In the genomic region with DNA sequence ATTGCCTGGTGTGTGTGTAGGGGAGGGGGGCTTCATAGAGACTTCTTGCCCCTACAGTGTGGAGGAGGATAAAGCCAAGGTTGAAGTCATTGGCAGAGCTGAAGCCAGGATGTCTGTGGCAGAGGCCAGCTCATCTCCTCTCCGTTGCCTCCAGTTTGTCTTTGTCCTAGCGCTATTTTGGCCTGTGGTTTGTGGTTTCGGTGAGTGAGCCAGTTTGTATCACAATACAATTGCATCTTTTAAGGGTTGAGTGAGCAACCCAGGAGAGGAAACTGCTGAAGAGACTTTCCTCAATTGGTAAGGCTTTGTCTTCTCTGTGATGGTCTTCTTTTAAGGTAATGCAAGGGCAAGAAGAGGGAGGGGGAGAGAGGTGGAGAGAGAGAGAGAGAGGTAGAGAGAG, we compare ENCODE assay signal across 10 mouse cellular contexts.
DNase-seq lines count a peak whose midpoint lies in the region; ATAC-seq and TF ChIP-seq lines count a peak whose summit lies in the region.
"Had no signal": no experiment of that assay in that cellular context is flagged by ENCODE, and none has a peak within 500 bp of the region (broad histone marks: within the 10 kb centered on the region; RNA-seq: fewer than 3 reads in every experiment).

No protein-coding gene starts in this region.

- H3K4me3 ChIP-seq in midbrain, embryonic 12.5 days = no peak overlapping the region
- H3K4me3 ChIP-seq in midbrain, embryonic 16.5 days (ENCODE audit: low read depth, low read length) = no peak overlapping the region
- no peak overlapping the region for H3K4me3 ChIP-seq in hindbrain, embryonic 13.5 days

- H3K36me3 ChIP-seq in midbrain, embryonic 12.5 days = peaks cover 13% of the 10 kb centered on the region; the same call in 1 of the 2 replicates
- peaks cover 2% of the 10 kb centered on the region for H3K36me3 ChIP-seq in midbrain, embryonic 16.5 days (ENCODE audit: control insufficient read depth, insufficient read depth, low read length)
- H3K36me3 ChIP-seq in hindbrain, embryonic 13.5 days = peaks cover 17% of the 10 kb centered on the region

- WGBS in midbrain, embryonic 12.5 days = 93% methylated on average over 3 of the region's 3 CpGs
- 55% methylated on average over 3 of the region's 3 CpGs for WGBS in midbrain, embryonic 16.5 days
- 33% methylated on average over 3 of the region's 3 CpGs for WGBS in hindbrain, embryonic 13.5 days

- peak; percentile 80 for DNase-seq in Patski (ENCODE audit: low read depth, low spot score)
- no peak for DNase-seq in yolk sac, embryonic 10.5 days (ENCODE audit: low spot score)
- no peak for DNase-seq in heart, adult 18-20 months
- DNase-seq: cerebellum, adult 9-10 months; heart, postnatal 10 days had no signal

- H3K9me3 ChIP-seq in midbrain, embryonic 12.5 days = no peaks in the 10 kb centered on the region
- H3K9me3 ChIP-seq in midbrain, embryonic 16.5 days (replicated peaks; ENCODE audit: control insufficient read depth, low read length, poor library complexity, severe bottlenecking) = no peaks in the 10 kb centered on the region
- no peaks in the 10 kb centered on the region for H3K9me3 ChIP-seq in hindbrain, embryonic 13.5 days

- in situ Hi-C loops in Patski (cut with MboI; ENCODE audit: low pct_unique_long_range_greater_than_20kb) = no loop called here

- H3K27me3 ChIP-seq in midbrain, embryonic 12.5 days = no peaks in the 10 kb centered on the region
- H3K27me3 ChIP-seq in midbrain, embryonic 16.5 days (ENCODE audit: control insufficient read depth, insufficient read depth, low read depth, low read length) = no peaks in the 10 kb centered on the region
- H3K27me3 ChIP-seq in Patski = no peaks in the 10 kb centered on the region
- no peaks in the 10 kb centered on the region for H3K27me3 ChIP-seq in hindbrain, embryonic 13.5 days

- CTCF ChIA-PET in Patski (lab: Charles Lee) = interaction anchor here (1.2 to 2.5 kb wide), 2 partner anchors 37 to 70 kb away, joined by 5 to 7 read pairs; no protein-coding TSS in a partner anchor

- ATAC-seq in midbrain, embryonic 12.5 days (ENCODE audit: low FRiP score, low read depth) = no peak
- no peak for ATAC-seq in midbrain, embryonic 16.5 days
- peak; percentile 55 for ATAC-seq in Patski
- ATAC-seq in hindbrain, embryonic 13.5 days (ENCODE audit: low FRiP score) = no peak
- ATAC-seq in monocyte, adult 5-6 weeks (replicated peaks; ENCODE audit: insufficient number of reproducible peaks, low FRiP score, low TSS enrichment, poor library complexity, severe bottlenecking) = peak; percentile 57; the same call in 1 of the 2 replicates
- ATAC-seq in inflammation-experienced regulatory T-cells, adult 6 months = no peak

- no peak for TF ChIP-seq CTCF in Patski (IDR thresholded peaks at IDR 0.05)

- H3K9ac ChIP-seq in midbrain, embryonic 12.5 days (replicated peaks) = no peak overlapping the region
- no peak overlapping the region for H3K9ac ChIP-seq in midbrain, embryonic 16.5 days (ENCODE audit: low read depth, low read length)
- no peak overlapping the region for H3K9ac ChIP-seq in hindbrain, embryonic 13.5 days

- H3K4me2 ChIP-seq in midbrain, embryonic 12.5 days (replicated peaks) = no peak overlapping the region
- H3K4me2 ChIP-seq in midbrain, embryonic 16.5 days (ENCODE audit: low read length) = no peak overlapping the region
- H3K4me2 ChIP-seq in hindbrain, embryonic 13.5 days = no peak overlapping the region

- H3K27ac ChIP-seq in midbrain, embryonic 12.5 days (replicated peaks) = peak overlapping the region; percentile 65
- H3K27ac ChIP-seq in midbrain, embryonic 16.5 days (ENCODE audit: low read length) = no peak overlapping the region
- 0 out of 2 replicates have a peak overlapping the region, but pooled peaks have one; percentile 26 for H3K27ac ChIP-seq in hindbrain, embryonic 13.5 days

- POLR2A ChIA-PET in Patski (lab: Charles Lee) = interaction anchor here (0.6 kb wide), 1 partner anchor 114 kb away, joined by 3 read pairs; no protein-coding TSS in a partner anchor

- H3K4me1 ChIP-seq in midbrain, embryonic 12.5 days = peaks cover 18% of the 10 kb centered on the region
- no peaks in the 10 kb centered on the region for H3K4me1 ChIP-seq in midbrain, embryonic 16.5 days (ENCODE audit: control insufficient read depth, insufficient read depth, low read length)
- peaks cover 19% of the 10 kb centered on the region for H3K4me1 ChIP-seq in hindbrain, embryonic 13.5 days (replicated peaks)

Comparison
In these comparisons a context has a peak if more than half of its experiments do, and no peak if none do; other contexts are left out.
1. ATAC-seq: peak in Patski (single experiment) and monocyte, adult 5-6 weeks (single experiment); none in midbrain, embryonic 12.5 days (single experiment), midbrain, embryonic 16.5 days (single experiment), hindbrain, embryonic 13.5 days (single experiment) and inflammation-experienced regulatory T-cells, adult 6 months (single experiment).